Mouse (Mus musculus): ENCODE measurements around the gene Gm45062. TPM values are rescaled to one million over a fixed set of nuclear protein-coding genes. Genes with fewer than 3 reads are reported as not detected.

The Gm45062 gene
- polyA plus RNA-seq, 1 experiment, result not detected

- H3K4me3 ChIP-seq (replicated peaks), result no peak overlapping the region
- H3K9me3 ChIP-seq (ENCODE audit: control insufficient read depth, low read length), result no peaks in the 10 kb centered on the region
- peaks cover 33% of the 10 kb centered on the region for H3K4me1 ChIP-seq (ENCODE audit: control insufficient read depth)
- TF ChIP-seq GATA1 (IDR thresholded peaks at IDR 0.05; ENCODE audit: low read length), result no peak
- TF ChIP-seq TAL1 (IDR thresholded peaks at IDR 0.05; ENCODE audit: low read length), result no peak
- no peaks in the 10 kb centered on the region; the same call in 1 of the 2 replicates for H3K36me3 ChIP-seq (ENCODE audit: control insufficient read depth)
- H3K27me3 ChIP-seq (ENCODE audit: control insufficient read depth), result no peaks in the 10 kb centered on the region
Observed at GRCm38 (mm10) chr6:8354846-8355245, 95.6 kb downstream of the Gm45062 start.

- Histone ChIP-seq H3K36me3 (ENCODE audit: control insufficient read depth) (no peaks in the 10 kb centered on the region; the same call in 1 of the 2 replicates), H3K4me3 (replicated peaks) (no peak overlapping the region), H3K9me3 (ENCODE audit: control insufficient read depth, low read length) (no peaks in the 10 kb centered on the region), H3K27me3 (ENCODE audit: control insufficient read depth) (no peaks in the 10 kb centered on the region), H3K4me1 (ENCODE audit: control insufficient read depth) (peaks cover 14% of the 10 kb centered on the region)
- TF ChIP-seq TAL1 (IDR thresholded peaks at IDR 0.05; ENCODE audit: low read length) (no peak), GATA1 (IDR thresholded peaks at IDR 0.05; ENCODE audit: low read length) (no peak)
Observed at GRCm38 (mm10) chr6:8358232-8358631, 99.0 kb downstream of the Gm45062 start.

- Histone ChIP-seq H3K9me3 (ENCODE audit: control insufficient read depth, low read length) (no peaks in the 10 kb centered on the region), H3K27me3 (ENCODE audit: control insufficient read depth) (no peaks in the 10 kb centered on the region), H3K36me3 (ENCODE audit: control insufficient read depth) (no peaks in the 10 kb centered on the region; the same call in 1 of the 2 replicates), H3K4me3 (replicated peaks) (no peak overlapping the region), H3K4me1 (ENCODE audit: control insufficient read depth) (peaks cover 14% of the 10 kb centered on the region)
- no peak for TF ChIP-seq GATA1 (IDR thresholded peaks at IDR 0.05; ENCODE audit: low read length)
- TF ChIP-seq TAL1 (IDR thresholded peaks at IDR 0.05; ENCODE audit: low read length), result no peak
Observed at GRCm38 (mm10) chr6:8358782-8359181, 99.5 kb downstream of the Gm45062 start.

GRCm38 (mm10) chr6:8360805-8361204 is 101.6 kb downstream of the Gm45062 start:
- H3K4me3 ChIP-seq (replicated peaks), result no peak overlapping the region
- no peaks in the 10 kb centered on the region for H3K9me3 ChIP-seq (ENCODE audit: control insufficient read depth, low read length)
- no peaks in the 10 kb centered on the region for H3K36me3 ChIP-seq (ENCODE audit: control insufficient read depth)
- TF ChIP-seq GATA1 (IDR thresholded peaks at IDR 0.05; ENCODE audit: low read length) (no peak), TAL1 (IDR thresholded peaks at IDR 0.05; ENCODE audit: low read length) (no peak)
- H3K27me3 ChIP-seq (ENCODE audit: control insufficient read depth), result no peaks in the 10 kb centered on the region
- H3K4me1 ChIP-seq (ENCODE audit: control insufficient read depth), result peaks cover 19% of the 10 kb centered on the region

- H3K4me1 ChIP-seq (ENCODE audit: control insufficient read depth), result peaks cover 15% of the 10 kb centered on the region
- H3K9me3 ChIP-seq (ENCODE audit: control insufficient read depth, low read length), result no peaks in the 10 kb centered on the region
- TF ChIP-seq TAL1 (IDR thresholded peaks at IDR 0.05; ENCODE audit: low read length), result no peak
- TF ChIP-seq GATA1 (IDR thresholded peaks at IDR 0.05; ENCODE audit: low read length), result no peak
- no peak overlapping the region for H3K4me3 ChIP-seq (replicated peaks)
- no peaks in the 10 kb centered on the region for H3K36me3 ChIP-seq (ENCODE audit: control insufficient read depth)
- H3K27me3 ChIP-seq (ENCODE audit: control insufficient read depth), result no peaks in the 10 kb centered on the region
Observed at GRCm38 (mm10) chr6:8364033-8364756, 104.9 kb downstream of the Gm45062 start.

- Histone ChIP-seq H3K27me3 (ENCODE audit: control insufficient read depth) (no peaks in the 10 kb centered on the region), H3K4me1 (ENCODE audit: control insufficient read depth) (peaks cover 11% of the 10 kb centered on the region), H3K4me3 (replicated peaks) (no peak overlapping the region), H3K9me3 (ENCODE audit: control insufficient read depth, low read length) (no peaks in the 10 kb centered on the region), H3K36me3 (ENCODE audit: control insufficient read depth) (no peaks in the 10 kb centered on the region)
- TF ChIP-seq GATA1 (IDR thresholded peaks at IDR 0.05; ENCODE audit: low read length) (no peak), TAL1 (IDR thresholded peaks at IDR 0.05; ENCODE audit: low read length) (no peak)
Observed at GRCm38 (mm10) chr6:8364757-8365150, 105.5 kb downstream of the Gm45062 start.

- TF ChIP-seq GATA1 (IDR thresholded peaks at IDR 0.05; ENCODE audit: low read length) (no peak), TAL1 (IDR thresholded peaks at IDR 0.05; ENCODE audit: low read length) (no peak)
- no peak overlapping the region for H3K4me3 ChIP-seq (replicated peaks)
Observed at GRCm38 (mm10) chr6:8367675-8368074, 108.4 kb downstream of the Gm45062 start.

GRCm38 (mm10) chr6:8368198-8368864 is 109.1 kb downstream of the Gm45062 start:
- H3K36me3 ChIP-seq (ENCODE audit: control insufficient read depth), result peaks cover 3% of the 10 kb centered on the region
- TF ChIP-seq TAL1 (IDR thresholded peaks at IDR 0.05; ENCODE audit: low read length) (no peak), GATA1 (IDR thresholded peaks at IDR 0.05; ENCODE audit: low read length) (no peak)
- no peak overlapping the region for H3K4me3 ChIP-seq (replicated peaks)
- H3K4me1 ChIP-seq (ENCODE audit: control insufficient read depth), result peaks cover 9% of the 10 kb centered on the region
- H3K9me3 ChIP-seq (ENCODE audit: control insufficient read depth, low read length), result no peaks in the 10 kb centered on the region
- no peaks in the 10 kb centered on the region for H3K27me3 ChIP-seq (ENCODE audit: control insufficient read depth)

More at GRCm38 (mm10) chr6:8367675-8368074, 108.4 kb downstream of the Gm45062 start:
- no peaks in the 10 kb centered on the region for H3K9me3 ChIP-seq (ENCODE audit: control insufficient read depth, low read length)
- H3K36me3 ChIP-seq (ENCODE audit: control insufficient read depth), result peaks cover 3% of the 10 kb centered on the region
- H3K4me1 ChIP-seq (ENCODE audit: control insufficient read depth), result peaks cover 9% of the 10 kb centered on the region
- no peaks in the 10 kb centered on the region for H3K27me3 ChIP-seq (ENCODE audit: control insufficient read depth)

- Histone ChIP-seq H3K27me3 (ENCODE audit: control insufficient read depth) (no peaks in the 10 kb centered on the region), H3K4me3 (replicated peaks) (no peak overlapping the region), H3K4me1 (ENCODE audit: control insufficient read depth) (peaks cover 3% of the 10 kb centered on the region; the same call in 1 of the 2 replicates), H3K36me3 (ENCODE audit: control insufficient read depth) (peaks cover 3% of the 10 kb centered on the region), H3K9me3 (ENCODE audit: control insufficient read depth, low read length) (no peaks in the 10 kb centered on the region)
- no peak for TF ChIP-seq GATA1 (IDR thresholded peaks at IDR 0.05; ENCODE audit: low read length)
- no peak for TF ChIP-seq TAL1 (IDR thresholded peaks at IDR 0.05; ENCODE audit: low read length)
Observed at GRCm38 (mm10) chr6:8370624-8371023, 111.4 kb downstream of the Gm45062 start.

Measured in erythroblast, embryonic 14.5 days (primary cell).